Mouse (Mus musculus): ENCODE data around the gene Esrrg. TPM values are rescaled to one million over a fixed set of nuclear protein-coding genes. Genes with fewer than 3 reads are reported as not detected.

Gene Esrrg
- total and polyA plus RNA-seq, 3 experiments: 0.01 TPM; not detected in 2

DNA sequence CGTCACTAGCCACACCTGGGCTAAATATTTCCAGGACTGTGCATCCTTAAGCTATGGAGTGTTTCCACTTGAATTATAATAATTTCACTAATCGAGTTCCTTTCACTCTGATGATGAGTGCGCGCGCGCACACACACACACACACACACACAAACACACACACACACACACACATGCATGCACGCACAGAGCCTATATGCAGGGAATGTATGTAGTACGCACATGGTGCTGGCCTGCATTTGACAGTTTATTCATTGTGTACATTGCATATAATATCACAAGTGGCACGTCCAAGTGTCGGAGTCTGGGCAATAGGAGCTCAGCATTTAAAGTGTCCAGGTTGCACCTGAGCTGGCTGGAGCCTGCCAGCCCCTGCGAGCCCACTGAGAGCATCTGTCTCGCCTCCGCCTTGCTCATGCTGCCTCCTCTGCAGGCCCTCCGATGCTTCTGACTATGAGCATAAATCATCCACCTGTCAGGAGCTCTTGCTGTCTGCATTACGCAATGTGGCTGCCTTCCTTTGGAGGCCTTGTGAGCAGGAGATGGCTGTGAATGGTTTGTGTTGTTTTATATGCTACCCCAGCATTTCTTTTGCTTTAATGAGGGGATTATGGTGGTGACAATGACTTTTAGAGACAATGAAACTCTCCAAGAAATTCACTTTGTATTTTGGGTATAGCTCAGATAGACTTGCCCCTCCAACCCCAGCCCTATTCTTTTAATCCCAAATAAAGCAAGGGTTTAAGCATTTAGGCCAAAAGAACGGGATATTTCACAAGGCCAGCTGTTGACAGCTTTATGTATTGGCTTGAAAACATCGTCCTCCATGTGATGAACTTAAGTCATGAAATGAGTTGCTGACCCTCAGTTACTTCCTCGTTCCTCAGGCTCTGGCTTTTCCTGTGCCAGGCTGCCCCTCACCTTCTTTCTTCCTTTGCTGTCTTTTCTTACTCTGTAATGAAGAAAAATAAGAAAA, 474.4 kb downstream of the Esrrg start:
- Histone ChIP-seq H3K9ac (ENCODE audit: control insufficient read depth, low read depth, low read length, poor library complexity, severe bottlenecking) (no peak overlapping the region), H3K79me2 (ENCODE audit: control insufficient read depth, insufficient read depth, low read length, poor library complexity) (no peaks in the 10 kb centered on the region), H3K27me3 (ENCODE audit: control insufficient read depth in 1 of 2, insufficient read depth in 2 of 2, low read length in 2 of 2) (peaks cover 0 to 2% of the 10 kb centered on the region in 2 experiments; a peak in 2 of 4 replicates), H3K4me1 (ENCODE audit: control insufficient read depth in 1 of 2, insufficient read depth in 2 of 2, low read length in 2 of 2) (no peaks in the 10 kb centered on the region), H3K27ac (ENCODE audit: control insufficient read depth, low read depth, low read length) (no peak overlapping the region), H3K9me3 (replicated peaks; ENCODE audit: insufficient read depth, low read length) (no peaks in the 10 kb centered on the region), H3K4me3 (ENCODE audit: control insufficient read depth in 1 of 2, insufficient read depth in 1 of 2, low read depth in 2 of 2, low read length in 2 of 2) (no peak overlapping the region), H3K36me3 (ENCODE audit: control insufficient read depth in 1 of 2, insufficient read depth in 2 of 2, low read length in 2 of 2) (no peaks in the 10 kb centered on the region)
- DNase-seq (ENCODE audit: low read depth, low spot score): no peak
- TF ChIP-seq NELFE (IDR thresholded peaks at IDR 0.05; ENCODE audit: low read depth, low read length): no peak
- TF ChIP-seq GATA1 (IDR thresholded peaks at IDR 0.05; ENCODE audit: low read depth, low read length): no peak
- TF ChIP-seq UBTF (IDR thresholded peaks at IDR 0.05; ENCODE audit: borderline replicate concordance, insufficient read depth, low read depth, low read length): no peak
- TF ChIP-seq TBP (IDR thresholded peaks at IDR 0.05; ENCODE audit: low read depth, low read length): no peak
- TF ChIP-seq POLR2A (IDR thresholded peaks at IDR 0.05; ENCODE audit: control insufficient read depth in 1 of 2, insufficient read depth in 1 of 2, low read depth in 1 of 2, low read length in 2 of 2, poor library complexity in 1 of 2): no peak

DNA sequence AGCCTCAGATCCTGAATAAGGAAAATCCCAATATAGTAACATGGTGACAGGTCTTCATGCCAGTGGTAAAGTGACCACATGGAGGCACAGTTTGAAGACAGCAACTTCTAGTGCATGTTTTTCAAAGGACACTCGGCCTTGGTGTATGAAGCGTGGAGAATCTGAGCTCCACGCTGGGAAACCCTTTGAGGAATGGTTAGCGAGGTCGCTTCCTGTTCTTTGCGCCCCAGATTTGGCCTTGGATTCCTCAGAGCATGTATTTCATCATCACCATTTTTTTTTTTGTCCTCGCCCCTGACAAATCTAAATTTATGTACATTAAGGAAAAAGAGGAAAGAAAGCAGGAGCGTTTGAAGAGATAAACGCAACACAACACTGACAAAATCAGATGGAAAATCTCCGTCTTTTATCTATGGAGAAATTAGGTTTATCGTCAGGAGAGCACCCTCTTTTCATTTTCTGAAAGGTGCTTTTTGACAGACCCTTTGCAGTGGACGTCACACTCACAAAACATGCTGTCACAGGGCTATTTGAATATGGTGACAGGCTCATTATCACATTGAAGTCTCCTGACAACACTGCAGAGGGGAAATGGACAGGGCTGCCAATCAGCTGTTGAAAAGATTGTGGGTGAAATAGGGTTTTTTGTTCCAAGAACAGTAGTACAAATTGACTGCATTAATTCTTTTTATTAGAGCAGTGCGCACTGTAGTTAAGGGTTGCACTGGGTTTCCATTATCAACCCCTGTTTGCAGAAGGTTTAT, 476.7 kb downstream of the Esrrg start:
- TF ChIP-seq E2F4 (IDR thresholded peaks at IDR 0.05; ENCODE audit: borderline replicate concordance, low read depth, low read length): no peak
- TF ChIP-seq USF2 (IDR thresholded peaks at IDR 0.05; ENCODE audit: borderline replicate concordance in 1 of 2, insufficient read depth in 1 of 2, low read depth in 1 of 2, low read length in 2 of 2): no peak
- no peak for TF ChIP-seq TAL1 (IDR thresholded peaks at IDR 0.05; ENCODE audit: low read length)
- no peak for TF ChIP-seq ELF1 (IDR thresholded peaks at IDR 0.05; ENCODE audit: low read depth, low read length)
- Histone ChIP-seq H3K79me2 (ENCODE audit: control insufficient read depth, insufficient read depth, low read length, poor library complexity) (no peaks in the 10 kb centered on the region), H3K27ac (ENCODE audit: control insufficient read depth, low read depth, low read length) (no peak overlapping the region), H3K4me3 (ENCODE audit: control insufficient read depth in 1 of 2, insufficient read depth in 1 of 2, low read depth in 2 of 2, low read length in 2 of 2) (no peak overlapping the region), H3K9ac (ENCODE audit: control insufficient read depth, low read depth, low read length, poor library complexity, severe bottlenecking) (no peak overlapping the region), H3K27me3 (ENCODE audit: control insufficient read depth in 1 of 2, insufficient read depth in 2 of 2, low read length in 2 of 2) (peaks cover 0 to 5% of the 10 kb centered on the region in 2 experiments; a peak in 2 of 4 replicates), H3K9me3 (replicated peaks; ENCODE audit: insufficient read depth, low read length) (no peaks in the 10 kb centered on the region), H3K36me3 (ENCODE audit: control insufficient read depth in 1 of 2, insufficient read depth in 2 of 2, low read length in 2 of 2) (no peaks in the 10 kb centered on the region), H3K4me1 (ENCODE audit: control insufficient read depth in 1 of 2, insufficient read depth in 2 of 2, low read length in 2 of 2) (no peaks in the 10 kb centered on the region)
- no peak for DNase-seq (ENCODE audit: low read depth, low spot score)

DNA sequence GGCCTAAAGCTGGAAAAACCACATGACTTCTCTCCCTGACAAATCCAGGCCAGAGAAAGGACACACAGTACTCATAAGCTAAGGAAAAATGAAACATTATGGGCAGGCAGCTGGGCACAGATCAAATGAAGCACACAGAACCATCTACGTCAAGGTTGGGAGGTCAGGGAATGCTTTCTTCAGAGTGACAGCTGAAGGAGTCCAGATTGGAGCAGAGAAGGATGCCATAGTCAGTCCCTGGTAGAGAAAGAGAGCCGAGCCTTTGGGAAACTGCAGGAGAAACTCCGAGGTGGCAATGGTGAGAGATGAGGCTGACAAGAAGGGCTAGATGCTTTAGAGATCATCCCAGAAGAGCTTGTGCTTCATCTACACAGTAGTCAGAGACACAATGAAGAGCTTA, 485.1 kb downstream of the Esrrg start:
- H3K79me2 ChIP-seq (ENCODE audit: control insufficient read depth, insufficient read depth, low read length, poor library complexity): no peaks in the 10 kb centered on the region
- H3K36me3 ChIP-seq (ENCODE audit: control insufficient read depth in 1 of 2, insufficient read depth in 2 of 2, low read length in 2 of 2): no peaks in the 10 kb centered on the region
- H3K27ac ChIP-seq (ENCODE audit: control insufficient read depth, low read depth, low read length): no peak overlapping the region
- H3K4me3 ChIP-seq (ENCODE audit: control insufficient read depth in 1 of 2, insufficient read depth in 1 of 2, low read depth in 2 of 2, low read length in 2 of 2): no peak overlapping the region
- H3K9ac ChIP-seq (ENCODE audit: control insufficient read depth, low read depth, low read length, poor library complexity, severe bottlenecking): no peak overlapping the region
- no peak for TF ChIP-seq MXI1 (IDR thresholded peaks at IDR 0.05; ENCODE audit: low read depth, low read length)
- no peak for TF ChIP-seq KAT2A (conservative IDR thresholded peaks at IDR 0.05; ENCODE audit: low read depth, low read length)
- no peak for TF ChIP-seq TBP (IDR thresholded peaks at IDR 0.05; ENCODE audit: low read depth, low read length)
- no peak for TF ChIP-seq EP300 (IDR thresholded peaks at IDR 0.05; ENCODE audit: low read depth in 1 of 2, low read length in 2 of 2)
- no peaks in the 10 kb centered on the region for H3K4me1 ChIP-seq (ENCODE audit: control insufficient read depth in 1 of 2, insufficient read depth in 2 of 2, low read length in 2 of 2)
- peaks cover 0 to 4% of the 10 kb centered on the region in 2 experiments; a peak in 3 of 4 replicates for H3K27me3 ChIP-seq (ENCODE audit: control insufficient read depth in 1 of 2, insufficient read depth in 2 of 2, low read length in 2 of 2)
- DNase-seq (ENCODE audit: low read depth, low spot score): no peak
- H3K9me3 ChIP-seq (replicated peaks; ENCODE audit: insufficient read depth, low read length): no peaks in the 10 kb centered on the region
